Mouse (Mus musculus) E14TG2a.4 (cell line): Measurements from ENCODE around the gene Cftr.
A peak's percentile ranks its signal among the peaks of the same experiment; 100 is the strongest.

Experiments used
- H3K27me3 ChIP-seq: 2 replicates; pipeline ENCODE4 v1.6.1; 2014; ENCODE audit warnings: low read length, control low read depth; ENCODE audit not compliant: insufficient read depth
- H3K36me3 ChIP-seq: 2 replicates; pipeline ENCODE4 v1.6.1; 2014; ENCODE audit warnings: low read length, control low read depth; ENCODE audit not compliant: insufficient read depth
- H3K4me1 ChIP-seq: replicated peaks from 2 replicates; pipeline ENCODE4 v1.6.1; 2014; ENCODE audit warnings: low read depth, low read length, control low read depth
- H3K4me3 ChIP-seq: replicated peaks from 2 replicates; pipeline ENCODE4 v1.5.1; 2014; ENCODE audit warnings: mild to moderate bottlenecking, low read length
- H3K9me3 ChIP-seq: 2 replicates; pipeline ENCODE4 v1.6.1; 2014; ENCODE audit warnings: low read length, control low read depth
- CTCF ChIP-seq: conservative IDR thresholded peaks from 2 replicates; pipeline ENCODE4 v1.5.1; 2014; ENCODE audit warnings: low read length
- NANOG ChIP-seq: IDR thresholded peaks from 2 replicates; pipeline ENCODE4 v1.6.1; 2014; ENCODE audit warnings: borderline replicate concordance, low read length, mixed read lengths
- POU5F1 ChIP-seq: IDR thresholded peaks from 2 replicates; pipeline ENCODE4 v1.6.1; 2014; ENCODE audit warnings: low read length, borderline replicate concordance

The Cftr gene

GRCm38 (mm10) chr6:18170311-18170922 is at the start of gene Cftr:
Gene Cftr, plus strand, starts transcription at chr6:18170687.
- Histone ChIP-seq H3K4me1 (0 out of 2 replicates have a peak, but pooled peaks cover 2% of the 10 kb centered on the region), H3K9me3 (no peaks in the 10 kb centered on the region), H3K27me3 (peaks cover 18% of the 10 kb centered on the region), H3K4me3 (peak within 1 kb of the TSS; percentile 66), H3K36me3 (no peaks in the 10 kb centered on the region)
- TF ChIP-seq CTCF (no peak), POU5F1 (no peak), NANOG (no peak)

- Histone ChIP-seq H3K36me3 (no peaks in the 10 kb centered on the region), H3K27me3 (no peaks in the 10 kb centered on the region), H3K9me3 (no peaks in the 10 kb centered on the region), H3K4me1 (no peaks in the 10 kb centered on the region), H3K4me3 (no peak overlapping the region)
- TF ChIP-seq NANOG (no peak), CTCF (no peak), POU5F1 (no peak)
Measured at GRCm38 (mm10) chr6:18127206-18127983, 43.1 kb upstream of the Cftr start.

DNA sequence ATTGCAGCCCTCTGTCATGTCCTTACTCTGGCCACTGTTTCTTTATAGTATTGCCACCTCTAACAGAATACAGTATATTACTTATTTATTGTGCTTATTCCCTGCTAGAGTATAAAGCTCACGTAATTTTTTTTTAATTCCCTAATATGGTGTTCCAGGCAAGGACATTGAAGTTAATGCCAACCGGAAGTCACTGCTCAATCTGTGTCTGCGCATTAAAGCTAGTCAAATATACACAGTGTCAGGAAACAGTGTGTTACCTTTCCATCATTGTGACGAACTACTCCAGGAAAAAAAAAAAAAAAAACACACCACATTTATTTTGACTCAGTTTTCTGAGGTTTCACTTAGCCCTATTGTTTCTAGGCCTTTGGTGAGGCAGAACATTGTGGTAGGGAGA is 42.4 kb upstream of the Cftr start:
- Histone ChIP-seq H3K36me3 (no peaks in the 10 kb centered on the region), H3K9me3 (no peaks in the 10 kb centered on the region), H3K27me3 (no peaks in the 10 kb centered on the region), H3K4me1 (no peaks in the 10 kb centered on the region), H3K4me3 (no peak overlapping the region)
- TF ChIP-seq NANOG (no peak), POU5F1 (no peak), CTCF (no peak)

DNA sequence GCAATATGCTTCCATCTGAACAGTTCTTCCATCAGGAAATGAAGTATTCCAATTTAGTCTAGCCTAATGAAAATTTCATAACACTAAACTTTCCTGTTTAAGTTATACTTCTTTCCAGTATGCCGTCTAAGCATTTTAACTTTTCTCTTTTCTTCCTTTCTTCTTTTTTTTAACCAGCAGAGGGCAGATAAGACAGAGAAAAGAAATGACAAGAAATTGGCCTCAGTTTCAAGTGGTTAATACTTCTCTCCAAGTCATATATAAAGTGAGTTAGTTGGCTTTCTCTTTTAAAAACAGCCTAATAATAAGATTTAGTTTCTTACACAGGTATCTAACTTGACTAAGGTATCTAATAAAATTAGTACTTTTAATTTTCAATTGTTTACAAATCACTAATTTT is 35.2 kb upstream of the Cftr start:
- no peaks in the 10 kb centered on the region for H3K27me3 ChIP-seq
- H3K4me1 ChIP-seq: no peaks in the 10 kb centered on the region
- no peaks in the 10 kb centered on the region for H3K9me3 ChIP-seq
- H3K36me3 ChIP-seq: no peaks in the 10 kb centered on the region
- H3K4me3 ChIP-seq: no peak overlapping the region
- no peak for TF ChIP-seq NANOG
- no peak for TF ChIP-seq CTCF
- no peak for TF ChIP-seq POU5F1

- no peaks in the 10 kb centered on the region for H3K4me1 ChIP-seq
- H3K36me3 ChIP-seq: no peaks in the 10 kb centered on the region
- no peaks in the 10 kb centered on the region for H3K9me3 ChIP-seq
- no peak overlapping the region for H3K4me3 ChIP-seq
- no peaks in the 10 kb centered on the region; the same call in 1 of the 2 replicates for H3K27me3 ChIP-seq
- TF ChIP-seq NANOG (no peak), POU5F1 (no peak), CTCF (no peak)
Measured at GRCm38 (mm10) chr6:18153031-18153430, 17.5 kb upstream of the Cftr start.

DNA sequence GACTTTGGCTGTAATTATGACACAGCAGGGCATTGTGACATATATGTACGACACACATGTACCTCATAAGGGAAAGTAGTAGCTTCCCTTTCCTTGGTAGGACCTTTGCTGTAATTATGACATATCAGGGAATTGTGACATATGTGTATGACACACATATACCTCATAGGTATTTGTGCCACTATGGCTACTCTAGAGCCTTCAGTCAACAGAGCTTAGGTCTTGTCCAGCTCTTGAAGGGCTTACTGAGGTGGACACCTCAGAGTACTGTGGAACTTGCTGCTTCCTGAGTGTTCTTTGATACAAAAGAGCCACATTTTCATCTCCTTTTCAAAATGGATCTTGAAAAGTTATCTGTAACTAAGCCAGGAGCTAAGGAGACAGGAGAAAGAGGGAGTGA is 869 bp upstream of the Cftr start:
- peaks cover 18% of the 10 kb centered on the region for H3K27me3 ChIP-seq
- H3K9me3 ChIP-seq: no peaks in the 10 kb centered on the region
- 0 out of 2 replicates have a peak, but pooled peaks cover 2% of the 10 kb centered on the region for H3K4me1 ChIP-seq
- TF ChIP-seq NANOG: no peak
- TF ChIP-seq POU5F1: no peak
- no peak for TF ChIP-seq CTCF
- no peaks in the 10 kb centered on the region for H3K36me3 ChIP-seq
- no peak overlapping the region for H3K4me3 ChIP-seq

GRCm38 (mm10) chr6:18171614-18172013 is 1.1 kb downstream of the Cftr start:
- Histone ChIP-seq H3K27me3 (peaks cover 18% of the 10 kb centered on the region), H3K36me3 (no peaks in the 10 kb centered on the region), H3K4me1 (0 out of 2 replicates have a peak, but pooled peaks cover 2% of the 10 kb centered on the region), H3K4me3 (no peak overlapping the region), H3K9me3 (no peaks in the 10 kb centered on the region)
- TF ChIP-seq CTCF (peak; percentile 30), NANOG (no peak)

GRCm38 (mm10) chr6:18177509-18177908 is 7.0 kb downstream of the Cftr start:
- Histone ChIP-seq H3K9me3 (no peaks in the 10 kb centered on the region), H3K4me1 (no peaks in the 10 kb centered on the region), H3K27me3 (no peaks in the 10 kb centered on the region), H3K36me3 (no peaks in the 10 kb centered on the region), H3K4me3 (no peak overlapping the region)
- TF ChIP-seq NANOG (no peak), CTCF (no peak), POU5F1 (no peak)

- TF ChIP-seq POU5F1: no peak
- TF ChIP-seq NANOG: no peak
- no peak for TF ChIP-seq CTCF
- no peaks in the 10 kb centered on the region for H3K27me3 ChIP-seq
- no peaks in the 10 kb centered on the region for H3K4me1 ChIP-seq
- H3K9me3 ChIP-seq: no peaks in the 10 kb centered on the region
- H3K36me3 ChIP-seq: no peaks in the 10 kb centered on the region
- H3K4me3 ChIP-seq: no peak overlapping the region
Measured at GRCm38 (mm10) chr6:18180665-18181064, 10.2 kb downstream of the Cftr start.
